Mouse (Mus musculus) heart, embryonic 13.5 days (tissue): ENCODE results near the gene Sox8. TPM values are rescaled to one million over a fixed set of nuclear protein-coding genes. Genes with fewer than 3 reads are reported as not detected.
A peak's percentile ranks its signal among the peaks of the same experiment; 100 is the strongest.

Source experiments
- ATAC-seq: fragments of 200-750 bp; cut with Nextera tagmentation; 2 replicates; pipeline ENCODE4 v1.8.0; 2017; ENCODE audit warnings: moderate TSS enrichment; ENCODE audit not compliant: insufficient number of reproducible peaks, low FRiP score, low TSS enrichment; ENCODE audit errors: extremely low read depth
- H3K27ac ChIP-seq: fragments of 300-500 bp; sonication (generic); replicated peaks from 2 replicates; pipeline ENCODE4 v1.5.1; 2015; ENCODE audit warnings: moderate library complexity, mild to moderate bottlenecking, inconsistent platforms
- H3K27me3 ChIP-seq: fragments of 300-500 bp; sonication (generic); replicated peaks from 2 replicates; pipeline ENCODE4 v1.6.1; 2015; ENCODE audit warnings: mild to moderate bottlenecking, inconsistent platforms
- H3K36me3 ChIP-seq: fragments of 300-500 bp; sonication (generic); 2 replicates; pipeline ENCODE4 v1.6.1; 2015; ENCODE audit warnings: mild to moderate bottlenecking, inconsistent platforms
- H3K4me1 ChIP-seq: fragments of 300-500 bp; sonication (generic); 2 replicates; pipeline ENCODE4 v1.6.1; 2015; ENCODE audit warnings: inconsistent platforms
- H3K4me2 ChIP-seq: fragments of 300-500 bp; sonication (generic); 2 replicates; pipeline ENCODE4 v1.6.1; 2015; ENCODE audit warnings: inconsistent platforms, mild to moderate bottlenecking, moderate library complexity
- H3K4me3 ChIP-seq: fragments of 300-500 bp; sonication (generic); 2 replicates; pipeline ENCODE4 v1.5.1; 2015; ENCODE audit warnings: moderate library complexity, mild to moderate bottlenecking, inconsistent platforms
- H3K9ac ChIP-seq: fragments of 300-500 bp; sonication (generic); 2 replicates; pipeline ENCODE4 v1.6.1; 2015; ENCODE audit warnings: inconsistent platforms, mild to moderate bottlenecking, moderate library complexity
- H3K9me3 ChIP-seq: fragments of 300-500 bp; sonication (generic); 2 replicates; pipeline ENCODE4 v1.6.1; 2016; ENCODE audit warnings: inconsistent platforms
- WGBS: fragments of 180-500 bp; shearing (Covaris S2); methylation state at CpG from one replicate; pipeline ENCODE4 v1.1.7; 2015; ENCODE audit warnings: mixed read lengths; 5-methylcytosine and 5-hydroxymethylcytosine counted together
- polyA plus RNA-seq: library from polyadenylated mRNA; unstranded; fragments of >200 nt; fragmentation: Nextera tagmentation; extraction: Ambion mirVana; gene quantifications from 2 replicates; pipeline ENCODE4 v1.2.1, GENCODE M21; 2015

Sox8 gene
- polyA plus RNA-seq, 1 experiment from 2014 or later, result 0.53 TPM

DNA sequence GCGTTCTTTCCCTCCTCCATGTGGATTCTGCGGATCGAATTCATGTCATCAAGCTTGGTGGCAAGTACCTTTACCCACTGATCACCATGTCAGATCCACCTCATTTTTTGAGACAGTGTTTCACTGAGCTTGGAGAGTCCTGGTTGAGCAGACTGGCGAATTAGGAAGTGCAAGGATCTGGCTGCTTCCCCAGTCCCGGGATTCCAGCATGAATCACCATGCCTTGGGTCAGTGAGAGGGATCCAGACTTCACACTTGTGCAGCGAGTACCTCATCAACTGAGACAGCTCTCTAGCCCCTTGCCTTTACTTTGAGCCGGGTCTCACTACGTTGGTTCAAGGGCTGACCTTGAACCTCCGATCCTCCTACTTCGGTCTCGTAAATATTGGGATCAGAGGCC is 19.2 kb downstream of the Sox8 start:
- no peaks in the 10 kb centered on the region for H3K9me3 ChIP-seq
- H3K4me2 ChIP-seq, result no peak overlapping the region
- no peak overlapping the region for H3K27ac ChIP-seq
- peaks cover 16% of the 10 kb centered on the region for H3K4me1 ChIP-seq
- no peak overlapping the region for H3K9ac ChIP-seq
- WGBS, result 78% methylated on average over 11 of the region's 11 CpGs
- ATAC-seq, result no peak
- no peak overlapping the region for H3K4me3 ChIP-seq
- H3K36me3 ChIP-seq, result no peaks in the 10 kb centered on the region
- peaks cover 6% of the 10 kb centered on the region; the same call in 1 of the 2 replicates for H3K27me3 ChIP-seq

DNA sequence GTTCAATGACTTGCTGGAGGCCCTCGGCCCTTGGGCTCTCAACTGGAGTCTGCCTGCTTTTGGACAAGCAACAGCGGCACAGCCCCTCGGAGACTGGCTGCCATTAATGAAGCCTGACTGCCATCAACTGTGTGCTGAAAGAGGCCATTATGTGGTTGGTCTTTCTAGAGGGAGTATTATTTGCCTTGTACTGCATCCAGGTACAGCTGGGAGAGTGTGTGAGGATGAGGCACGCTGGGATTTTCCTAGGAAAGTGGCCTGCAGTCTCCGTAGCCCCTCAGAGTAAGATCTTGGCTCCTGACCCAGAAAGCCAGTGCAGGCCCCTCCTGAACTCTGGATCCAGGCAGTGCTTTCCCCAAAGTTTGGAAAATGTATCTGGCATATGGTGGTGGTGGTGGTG is 20.5 kb downstream of the Sox8 start:
- Histone ChIP-seq H3K9me3 (no peaks in the 10 kb centered on the region), H3K4me3 (no peak overlapping the region), H3K27ac (no peak overlapping the region), H3K4me2 (no peak overlapping the region), H3K4me1 (peaks cover 3% of the 10 kb centered on the region), H3K36me3 (no peaks in the 10 kb centered on the region), H3K9ac (no peak overlapping the region), H3K27me3 (peaks cover 2% of the 10 kb centered on the region; the same call in 1 of the 2 replicates)
- WGBS, result 76% methylated on average over 5 of the region's 5 CpGs
- ATAC-seq, result no peak

DNA sequence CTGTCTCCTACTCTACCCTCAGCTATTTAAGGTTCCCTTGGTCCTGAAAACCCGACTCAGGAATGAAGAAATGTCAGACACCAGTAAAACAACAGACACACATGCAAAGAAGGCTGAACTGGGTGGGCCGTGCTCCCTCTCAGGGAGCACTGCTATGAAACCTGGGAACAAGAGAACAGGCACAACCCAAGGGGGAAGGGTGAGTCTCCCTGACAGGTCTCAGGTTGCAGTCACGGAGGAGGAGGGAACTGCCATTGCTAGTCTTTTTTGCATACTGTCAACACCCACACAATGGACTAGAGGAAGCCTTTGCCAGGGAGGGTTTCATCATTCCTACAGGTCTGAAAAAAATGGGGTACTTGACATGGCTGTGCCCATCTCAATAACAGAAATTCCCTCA is 23.5 kb downstream of the Sox8 start:
- no peak for ATAC-seq
- H3K27ac ChIP-seq, result no peak overlapping the region
- WGBS, result 37% methylated on average over 3 of the region's 3 CpGs

DNA sequence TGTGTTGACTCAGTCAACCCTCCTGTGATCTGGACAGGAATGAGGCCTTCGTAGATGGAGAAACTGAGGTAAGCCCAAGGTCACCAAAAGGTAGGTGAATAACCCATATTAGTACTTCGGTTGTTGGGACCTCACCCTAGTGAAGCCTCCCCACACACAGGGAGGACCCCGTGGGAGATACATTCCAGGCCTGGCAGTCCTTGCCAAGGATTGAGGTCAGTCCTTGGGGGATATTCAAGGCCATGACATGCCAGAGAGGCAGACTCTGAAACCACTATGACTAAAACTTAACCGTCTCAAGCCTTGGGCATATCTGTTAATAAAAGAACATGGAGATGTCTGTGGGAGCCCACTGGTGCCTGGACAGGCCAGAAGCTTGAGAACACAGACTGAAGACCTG is 28.7 kb downstream of the Sox8 start:
- Histone ChIP-seq H3K27ac (no peak overlapping the region), H3K27me3 (peaks cover 4% of the 10 kb centered on the region; the same call in 1 of the 2 replicates), H3K36me3 (no peaks in the 10 kb centered on the region), H3K9me3 (no peaks in the 10 kb centered on the region), H3K4me2 (no peak overlapping the region), H3K4me1 (peaks cover 36% of the 10 kb centered on the region), H3K4me3 (no peak overlapping the region), H3K9ac (no peak overlapping the region)
- no peak for ATAC-seq
- WGBS, result 77% methylated on average over 4 of the region's 4 CpGs

More for the DNA sequence above, 23.5 kb downstream of the Sox8 start:
- H3K9ac ChIP-seq, result no peak overlapping the region
- H3K9me3 ChIP-seq, result no peaks in the 10 kb centered on the region
- H3K4me3 ChIP-seq, result no peak overlapping the region
- H3K4me1 ChIP-seq, result no peaks in the 10 kb centered on the region
- no peaks in the 10 kb centered on the region; the same call in 1 of the 2 replicates for H3K27me3 ChIP-seq
- no peaks in the 10 kb centered on the region for H3K36me3 ChIP-seq
- no peak overlapping the region for H3K4me2 ChIP-seq

DNA sequence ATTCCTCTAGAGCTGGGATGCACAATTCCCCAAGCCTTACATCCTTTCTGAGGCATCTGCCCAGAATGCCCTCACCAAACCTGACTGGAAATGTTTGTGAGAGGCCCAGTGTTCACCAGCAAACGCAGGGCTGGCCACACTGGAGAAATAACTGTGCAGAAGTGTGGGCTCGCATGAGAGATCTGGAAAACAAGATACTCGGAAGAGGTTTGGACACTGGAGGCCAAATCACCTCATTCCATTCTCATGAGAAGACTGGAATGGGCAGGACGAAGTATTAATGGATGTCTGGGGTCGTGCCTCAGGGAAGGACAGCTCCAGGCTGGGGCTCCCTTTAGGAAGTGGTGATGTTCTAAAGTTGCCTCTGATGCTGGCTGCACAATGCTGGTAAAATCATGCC is 29.8 kb downstream of the Sox8 start:
- WGBS, result 53% methylated on average over 5 of the region's 5 CpGs
- Histone ChIP-seq H3K4me2 (no peak overlapping the region), H3K9me3 (no peaks in the 10 kb centered on the region), H3K4me3 (no peak overlapping the region), H3K27ac (no peak overlapping the region), H3K9ac (no peak overlapping the region), H3K36me3 (no peaks in the 10 kb centered on the region), H3K4me1 (peaks cover 36% of the 10 kb centered on the region), H3K27me3 (peaks cover 11% of the 10 kb centered on the region; the same call in 1 of the 2 replicates)
- ATAC-seq, result no peak

DNA sequence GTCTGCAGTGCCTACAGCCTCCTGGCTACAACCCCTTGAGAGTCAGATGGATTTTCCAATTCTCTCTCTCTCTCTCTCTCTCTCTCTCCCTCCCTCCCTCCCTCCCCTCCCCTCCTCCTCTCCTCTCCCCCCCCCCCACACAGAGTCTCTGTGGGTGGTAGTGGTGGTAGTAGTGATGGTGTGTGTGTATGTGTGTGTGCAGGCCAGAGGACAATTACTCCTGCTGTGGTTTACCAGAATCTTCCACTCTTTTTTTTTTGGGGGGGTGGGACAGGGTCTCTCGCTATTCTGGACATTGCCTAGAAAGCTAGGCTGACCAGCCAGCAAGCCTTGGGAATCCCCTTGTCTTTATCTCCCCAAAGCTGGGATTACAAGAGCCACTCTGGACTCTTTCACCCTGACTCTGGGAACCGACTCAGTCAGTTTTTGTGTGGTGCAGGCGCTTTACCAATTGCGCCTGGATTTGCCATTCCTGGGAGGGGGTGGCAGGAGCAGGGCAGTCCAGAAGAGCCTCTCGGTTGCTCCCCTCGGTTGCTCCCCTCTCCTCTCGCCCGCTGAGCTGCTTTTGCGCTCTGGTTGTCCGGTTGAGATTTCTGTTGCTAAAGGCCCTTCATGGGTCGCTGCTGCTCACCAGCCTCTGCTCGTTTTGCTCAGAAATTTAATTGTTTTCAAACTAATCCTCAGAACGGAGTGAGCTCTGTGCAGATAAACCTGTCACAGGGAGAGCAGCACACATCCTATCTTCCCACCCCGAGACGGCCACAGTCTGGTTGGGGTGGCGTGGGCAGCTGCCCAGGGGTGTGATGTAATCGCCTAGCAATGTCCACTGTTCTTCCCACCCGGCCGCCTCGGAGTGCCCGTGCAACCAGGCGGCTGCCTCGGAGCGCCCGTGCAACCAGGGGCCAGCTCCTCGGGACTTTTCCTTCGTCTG is 31.3 kb downstream of the Sox8 start:
- Histone ChIP-seq H3K27ac (peak overlapping the region; percentile 68), H3K4me3 (peak overlapping the region; percentile 28)

DNA sequence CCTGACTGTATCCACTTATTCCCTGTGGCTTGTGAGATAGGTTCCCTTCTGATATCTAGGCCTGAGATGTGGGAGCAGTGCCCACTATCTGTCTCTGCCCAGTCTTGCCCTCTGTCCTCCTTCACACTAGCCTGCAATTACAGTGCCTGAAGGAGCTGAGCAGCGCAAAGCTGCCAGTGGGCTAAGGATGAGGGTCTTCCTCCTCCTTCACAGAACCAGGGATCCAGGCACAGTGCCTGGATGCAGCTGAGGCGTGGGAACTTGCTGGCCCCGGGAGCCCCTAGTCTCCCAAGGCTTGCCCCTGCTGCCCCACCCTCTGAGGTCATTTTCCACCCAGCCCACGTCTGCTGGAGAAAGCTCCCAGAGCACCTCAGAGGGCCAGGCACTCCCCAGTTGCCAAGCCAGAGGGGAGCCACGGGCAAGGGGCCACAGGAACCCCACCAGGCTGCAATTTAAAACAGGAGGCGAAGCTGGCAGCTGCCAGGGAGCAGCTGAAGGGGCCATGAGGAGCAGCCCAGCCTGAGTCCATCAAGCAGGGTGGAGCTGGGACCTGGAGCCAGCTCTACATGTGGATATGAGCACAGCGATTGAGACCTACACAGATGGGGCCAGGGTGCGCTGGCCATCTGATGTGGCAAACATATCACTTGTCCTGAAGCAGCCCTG is 40.0 kb downstream of the Sox8 start:
- H3K4me3 ChIP-seq, result no peak overlapping the region
- 0 out of 2 replicates have a peak, but pooled peaks cover 6% of the 10 kb centered on the region for H3K27me3 ChIP-seq
- 57% methylated on average over 8 of the region's 8 CpGs for WGBS
- no peaks in the 10 kb centered on the region for H3K9me3 ChIP-seq
- no peak overlapping the region for H3K9ac ChIP-seq
- ATAC-seq, result no peak
- H3K4me1 ChIP-seq, result 0 out of 2 replicates have a peak, but pooled peaks cover 6% of the 10 kb centered on the region
- no peaks in the 10 kb centered on the region for H3K36me3 ChIP-seq
- H3K27ac ChIP-seq, result no peak overlapping the region
- no peak overlapping the region for H3K4me2 ChIP-seq

More for the DNA sequence above, 31.3 kb downstream of the Sox8 start:
- ATAC-seq, result no peak
- Histone ChIP-seq H3K9ac (peak overlapping the region; percentile 60), H3K4me2 (peak overlapping the region; percentile 64), H3K27me3 (peaks cover 11% of the 10 kb centered on the region; the same call in 1 of the 2 replicates), H3K9me3 (no peaks in the 10 kb centered on the region), H3K36me3 (no peaks in the 10 kb centered on the region), H3K4me1 (peaks cover 36% of the 10 kb centered on the region)
- WGBS, result 23% methylated on average over 27 of the region's 27 CpGs

DNA sequence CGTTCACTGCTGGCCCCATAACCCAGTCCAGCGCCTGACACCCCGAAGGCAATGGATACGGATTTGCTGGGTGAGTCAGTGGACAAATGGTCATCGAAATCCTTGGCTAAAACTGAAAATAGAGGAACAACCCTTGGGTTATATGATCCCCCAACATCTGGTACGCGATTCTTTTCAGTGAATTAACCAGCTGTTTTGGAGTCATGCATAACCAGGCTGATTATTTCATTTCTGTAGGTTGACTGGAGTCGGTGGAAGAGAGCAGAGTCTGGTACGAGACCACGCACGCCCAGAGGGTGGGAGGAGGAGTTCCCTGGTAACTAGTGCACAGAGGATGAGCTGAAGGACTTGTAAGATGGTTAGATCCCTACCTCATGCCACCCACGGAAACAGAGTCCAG is 48.4 kb downstream of the Sox8 start:
- Histone ChIP-seq H3K9ac (no peak overlapping the region), H3K9me3 (no peaks in the 10 kb centered on the region), H3K4me2 (no peak overlapping the region), H3K4me1 (peaks cover 10% of the 10 kb centered on the region; the same call in 1 of the 2 replicates), H3K4me3 (no peak overlapping the region), H3K36me3 (no peaks in the 10 kb centered on the region), H3K27ac (no peak overlapping the region), H3K27me3 (peaks cover 22% of the 10 kb centered on the region)
- ATAC-seq, result no peak
- WGBS, result 81% methylated on average over 12 of the region's 12 CpGs

DNA sequence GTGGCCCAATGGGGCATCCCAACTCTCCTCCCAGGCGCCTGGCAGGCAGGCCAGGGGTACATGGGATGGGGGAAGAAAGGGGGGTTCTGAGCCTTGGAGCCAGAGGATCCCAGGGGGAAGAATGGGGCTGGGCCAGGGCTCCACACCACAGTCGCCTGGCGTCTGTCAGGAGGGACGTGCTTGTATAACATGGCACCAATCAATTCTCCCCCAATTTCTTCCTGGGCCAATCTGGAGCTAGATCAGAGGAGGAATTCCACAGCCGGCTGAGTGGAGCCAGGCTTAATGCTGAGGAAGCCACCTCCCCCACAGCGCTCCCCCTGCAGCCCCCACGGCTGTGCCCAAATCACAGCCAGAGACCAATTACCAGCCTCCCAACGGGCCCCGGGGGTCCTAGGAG is 50.0 kb downstream of the Sox8 start:
- Histone ChIP-seq H3K4me1 (peaks cover 15% of the 10 kb centered on the region), H3K9ac (no peak overlapping the region), H3K4me2 (no peak overlapping the region), H3K9me3 (no peaks in the 10 kb centered on the region), H3K4me3 (no peak overlapping the region), H3K36me3 (no peaks in the 10 kb centered on the region), H3K27me3 (peaks cover 22% of the 10 kb centered on the region), H3K27ac (no peak overlapping the region)
- no peak for ATAC-seq
- 28% methylated on average over 9 of the region's 9 CpGs for WGBS

DNA sequence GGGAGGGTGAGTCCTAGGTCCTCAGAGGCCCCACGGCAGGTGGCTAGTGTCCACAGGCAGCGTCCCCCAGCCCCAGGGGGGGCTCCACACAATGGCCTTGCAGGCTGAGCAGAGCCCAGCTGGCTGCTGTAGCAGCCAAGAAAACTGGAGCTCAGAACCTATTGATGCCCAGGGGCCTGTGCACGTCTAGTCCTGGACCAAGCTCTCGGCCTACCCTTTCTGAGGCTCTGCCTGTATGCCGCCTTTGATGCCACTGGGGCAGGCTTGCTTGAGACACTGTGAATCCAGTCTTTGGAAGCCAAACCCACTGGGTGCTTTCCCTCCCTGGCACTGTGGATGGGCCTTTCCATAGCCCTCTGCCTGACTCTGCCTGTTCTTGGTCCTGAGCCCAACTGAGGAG is 51.0 kb downstream of the Sox8 start:
- H3K36me3 ChIP-seq, result no peaks in the 10 kb centered on the region
- 80% methylated on average over 5 of the region's 5 CpGs for WGBS
- no peak overlapping the region for H3K27ac ChIP-seq
- no peaks in the 10 kb centered on the region for H3K9me3 ChIP-seq
- no peak overlapping the region for H3K9ac ChIP-seq
- peaks cover 15% of the 10 kb centered on the region for H3K4me1 ChIP-seq
- no peak for ATAC-seq
- H3K27me3 ChIP-seq, result peaks cover 22% of the 10 kb centered on the region
- no peak overlapping the region for H3K4me3 ChIP-seq
- no peak overlapping the region for H3K4me2 ChIP-seq

DNA sequence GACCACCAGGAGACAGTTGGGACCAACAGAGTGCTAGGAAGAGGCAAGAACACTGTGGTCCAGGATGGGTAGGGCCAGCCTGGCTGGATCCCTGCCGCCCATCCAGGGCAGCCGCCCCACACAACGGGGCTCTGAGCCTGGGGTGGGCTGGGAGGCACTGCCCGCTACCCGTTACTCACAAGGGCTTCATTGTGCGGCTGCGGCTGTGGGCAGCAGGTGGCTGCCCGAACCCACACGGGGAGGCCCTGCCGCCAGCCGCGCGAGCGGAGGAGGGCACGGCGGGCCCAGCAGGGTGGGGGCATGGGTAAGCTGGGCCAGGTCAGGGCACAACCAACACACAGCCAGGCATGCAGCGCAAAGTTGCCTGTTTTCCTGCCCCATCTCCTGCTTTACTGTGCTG is 52.3 kb downstream of the Sox8 start:
- 90% methylated on average over 17 of the region's 17 CpGs for WGBS
- no peak overlapping the region for H3K27ac ChIP-seq
- no peaks in the 10 kb centered on the region for H3K9me3 ChIP-seq
- no peak overlapping the region for H3K9ac ChIP-seq
- no peaks in the 10 kb centered on the region for H3K36me3 ChIP-seq
- no peak overlapping the region for H3K4me2 ChIP-seq
- no peak overlapping the region for H3K4me3 ChIP-seq
- H3K4me1 ChIP-seq, result peaks cover 15% of the 10 kb centered on the region
- ATAC-seq, result no peak; the same call in 1 of the 2 replicates
- peaks cover 22% of the 10 kb centered on the region for H3K27me3 ChIP-seq
